Mouse (Mus musculus) MEL (cell line): ENCODE results near the gene Emilin3.
"Not testable (repeated sequence)": the region's sequence is repeated elsewhere in the genome, so short reads cannot be mapped to it uniquely, and the experiment has no call there.

Source experiments
- CHD2 ChIP-seq: IDR thresholded peaks from 2 replicates; pipeline ENCODE4 v1.6.1; 2011; ENCODE audit warnings: low read length, improper control_type of control experiment
- CTCF ChIP-seq, 3 experiments: IDR thresholded peaks in 2 of 3; conservative IDR thresholded peaks in 1 of 3; 2 replicates each; pipeline ENCODE4 v1.5.1; 2011 to 2012; ENCODE audit warnings: low read length in 3 of 3, low read depth in 2 of 3, mild to moderate bottlenecking in 2 of 3, improper control_type of control experiment in 1 of 3, inconsistent platforms in 1 of 3, mixed read lengths in 1 of 3, moderate library complexity in 1 of 3; ENCODE audit not compliant: control insufficient read depth in 1 of 3, insufficient read depth in 1 of 3, poor library complexity in 1 of 3, severe bottlenecking in 1 of 3
- E2F4 ChIP-seq: IDR thresholded peaks from 2 replicates; pipeline ENCODE4 v1.6.1; 2011; ENCODE audit warnings: low read depth, low read length, improper control_type of control experiment, borderline replicate concordance
- GATA1 ChIP-seq: IDR thresholded peaks from 2 replicates; pipeline ENCODE4 v1.6.1; 2011; ENCODE audit warnings: low read depth, low read length, improper control_type of control experiment
- KAT2A ChIP-seq: conservative IDR thresholded peaks from 2 replicates; pipeline ENCODE4 v1.6.1; 2012; ENCODE audit warnings: low read depth, low read length, improper control_type of control experiment, inconsistent platforms
- MAZ ChIP-seq: IDR thresholded peaks from 2 replicates; pipeline ENCODE4 v1.6.1; 2012; ENCODE audit warnings: low read depth, mild to moderate bottlenecking, inconsistent platforms, low read length, improper control_type of control experiment
- POLR2A ChIP-seq, 2 experiments: IDR thresholded peaks; 2 replicates each; pipeline ENCODE4 v1.6.1; 2011 to 2012; ENCODE audit warnings: low read length in 2 of 2, mild to moderate bottlenecking in 2 of 2, control low read depth in 1 of 2, improper control_type of control experiment in 1 of 2, low read depth in 1 of 2, moderate library complexity in 1 of 2; ENCODE audit not compliant: control insufficient read depth in 1 of 2, insufficient read depth in 1 of 2, poor library complexity in 1 of 2
- TAL1 ChIP-seq: IDR thresholded peaks from 2 replicates; pipeline ENCODE4 v1.6.1; 2012; ENCODE audit warnings: mild to moderate bottlenecking, inconsistent platforms, low read length, moderate library complexity, mixed read lengths
- UBTF ChIP-seq: IDR thresholded peaks from 2 replicates; pipeline ENCODE4 v1.6.1; 2012; ENCODE audit warnings: low read depth, mild to moderate bottlenecking, inconsistent platforms, low read length, improper control_type of control experiment, moderate library complexity, borderline replicate concordance; ENCODE audit not compliant: insufficient read depth
- USF1 ChIP-seq: IDR thresholded peaks from 2 replicates; pipeline ENCODE4 v1.6.1; 2014; ENCODE audit warnings: low read depth, mild to moderate bottlenecking, inconsistent platforms, low read length, improper control_type of control experiment, moderate library complexity

DNA sequence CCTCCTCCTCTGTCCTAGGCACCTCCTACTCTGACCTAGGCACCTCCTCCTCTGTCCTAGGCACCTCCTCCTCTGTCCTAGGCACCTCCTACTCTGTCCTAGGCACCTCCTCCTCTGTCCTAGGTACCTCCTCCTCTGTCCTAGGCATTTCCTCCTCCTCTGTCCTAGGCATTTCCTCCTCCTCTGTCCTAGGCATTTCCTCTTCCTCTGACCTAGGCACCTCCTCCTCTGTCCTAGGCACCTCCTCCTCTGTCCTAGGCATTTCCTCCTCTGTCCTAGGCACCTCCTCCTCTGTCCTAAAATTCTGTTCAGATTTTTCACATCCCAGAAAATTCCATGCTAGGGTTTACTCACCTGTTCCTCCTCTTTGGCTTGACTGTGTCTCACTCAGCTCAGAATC is 45.7 kb upstream of the Emilin3 start:
- not testable (repeated sequence) for TF ChIP-seq KAT2A; POLR2A (IDR thresholded peaks at IDR 0.05; ENCODE audit: control insufficient read depth in 1 of 2, insufficient read depth in 1 of 2, low read depth in 1 of 2, low read length in 2 of 2, poor library complexity in 1 of 2); USF1; UBTF; MAZ; E2F4; CTCF (IDR thresholded peaks at IDR 0.05 in 2 of 3, conservative IDR thresholded peaks at IDR 0.05 in 1 of 3; ENCODE audit: control insufficient read depth in 1 of 3, insufficient read depth in 1 of 3, low read depth in 2 of 3, low read length in 3 of 3, poor library complexity in 1 of 3, severe bottlenecking in 1 of 3); GATA1; CHD2; TAL1
